Mouse (Mus musculus) kidney, adult 8-10 months (tissue): ENCODE measurements around the gene Setd3.

Source experiments
- DNase-seq, 2 experiments: peaks; one replicate each; pipeline ENCODE4 v3.0.0; 2022

Setd3 gene

GRCm38 (mm10) chr12:108179246-108179320, at the start of gene Setd3:
Setd3 (minus strand) TSS chr12:108179314.
- DNase-seq = no peak

- DNase-seq = no peak
These were observed 48.4 kb upstream of the Setd3 start for GRCm38 (mm10) chr12:108227527-108227926.

GRCm38 (mm10) chr12:108226941-108227340, 47.8 kb upstream of the Setd3 start:
- no peak for DNase-seq

GRCm38 (mm10) chr12:108226216-108226615, 47.1 kb upstream of the Setd3 start:
- DNase-seq = no peak

- no peak for DNase-seq
These were observed 46.7 kb upstream of the Setd3 start for GRCm38 (mm10) chr12:108225781-108226180.

GRCm38 (mm10) chr12:108223357-108223756, 44.2 kb upstream of the Setd3 start:
- no peak for DNase-seq

- DNase-seq = no peak
These were observed 42.6 kb upstream of the Setd3 start for GRCm38 (mm10) chr12:108221712-108222111.

- no peak for DNase-seq
These were observed 42.1 kb upstream of the Setd3 start for GRCm38 (mm10) chr12:108221206-108221605.

- DNase-seq = peak in 1 of 2 experiments; percentile 48
These were observed 41.5 kb upstream of the Setd3 start for GRCm38 (mm10) chr12:108220621-108221020.

GRCm38 (mm10) chr12:108219825-108220616, 40.9 kb upstream of the Setd3 start:
- DNase-seq = no peak

GRCm38 (mm10) chr12:108219163-108219562, 40.0 kb upstream of the Setd3 start:
- DNase-seq = no peak

- DNase-seq = peak in 1 of 2 experiments; percentile 69
These were observed 38.5 kb upstream of the Setd3 start for GRCm38 (mm10) chr12:108217572-108217971.

- DNase-seq = no peak
These were observed 37.7 kb upstream of the Setd3 start for GRCm38 (mm10) chr12:108216611-108217370.

GRCm38 (mm10) chr12:108215090-108215489, 36.0 kb upstream of the Setd3 start:
- no peak for DNase-seq

GRCm38 (mm10) chr12:108213090-108214041, 34.3 kb upstream of the Setd3 start:
- DNase-seq = no peak

- no peak for DNase-seq
These were observed 33.4 kb upstream of the Setd3 start for GRCm38 (mm10) chr12:108212476-108212875.

- DNase-seq = no peak
These were observed 33.0 kb upstream of the Setd3 start for GRCm38 (mm10) chr12:108212071-108212470.

- no peak for DNase-seq
These were observed 31.5 kb upstream of the Setd3 start for GRCm38 (mm10) chr12:108210623-108211022.

GRCm38 (mm10) chr12:108208726-108209438, 29.8 kb upstream of the Setd3 start:
- peak; percentile 47 to 79 for DNase-seq

GRCm38 (mm10) chr12:108208216-108208615, 29.1 kb upstream of the Setd3 start:
- no peak for DNase-seq

- peak; percentile 36 to 75 for DNase-seq
These were observed 27.5 kb upstream of the Setd3 start for GRCm38 (mm10) chr12:108206641-108207040.

GRCm38 (mm10) chr12:108204978-108205377, 25.9 kb upstream of the Setd3 start:
- no peak for DNase-seq

- DNase-seq = no peak
These were observed 24.8 kb upstream of the Setd3 start for GRCm38 (mm10) chr12:108203895-108204294.
